Mouse (Mus musculus): ENCODE results near the gene Rab5b. TPM values are rescaled to one million over a fixed set of nuclear protein-coding genes. Genes with fewer than 3 reads are reported as not detected.
"Not testable (repeated sequence)": the region's sequence is repeated elsewhere in the genome, so short reads cannot be mapped to it uniquely, and the experiment has no call there.

Rab5b gene
- total and polyA plus RNA-seq, 2 experiments from 2014 or later: 51.2 to 75.3 TPM

- Histone ChIP-seq H3K27me3 (ENCODE audit: control insufficient read depth, insufficient read depth, low read length) (no peaks in the 10 kb centered on the region), H3K9me3 (replicated peaks; ENCODE audit: control insufficient read depth, low read length) (no peaks in the 10 kb centered on the region), H3K36me3 (replicated peaks; ENCODE audit: control insufficient read depth, insufficient read depth, low read length) (no peaks in the 10 kb centered on the region), H3K4me3 (ENCODE audit: low read depth, low read length) (peak overlapping the region; percentile 68), H3K27ac (ENCODE audit: low read depth) (no peak overlapping the region), H3K4me1 (ENCODE audit: control insufficient read depth, insufficient read depth) (peaks cover 22% of the 10 kb centered on the region), H3K4me2 (ENCODE audit: low read depth, low read length) (peak overlapping the region; percentile 88), H3K9ac (replicated peaks; ENCODE audit: low read depth, low read length) (peak overlapping the region; percentile 71)
- 21% methylated on average over 4 of the region's 4 CpGs for WGBS
- DNase-seq (ENCODE audit: low spot score): no peak
- ATAC-seq (ENCODE audit: insufficient read depth, low read depth): no peak
- TF ChIP-seq CTCF (IDR thresholded peaks at IDR 0.05; ENCODE audit: low read depth) (no peak), EP300 (IDR thresholded peaks at IDR 0.05; ENCODE audit: low read depth) (no peak)
These were observed 46.6 kb upstream of the Rab5b start for GRCm38 (mm10) chr10:128742616-128743015.

DNA sequence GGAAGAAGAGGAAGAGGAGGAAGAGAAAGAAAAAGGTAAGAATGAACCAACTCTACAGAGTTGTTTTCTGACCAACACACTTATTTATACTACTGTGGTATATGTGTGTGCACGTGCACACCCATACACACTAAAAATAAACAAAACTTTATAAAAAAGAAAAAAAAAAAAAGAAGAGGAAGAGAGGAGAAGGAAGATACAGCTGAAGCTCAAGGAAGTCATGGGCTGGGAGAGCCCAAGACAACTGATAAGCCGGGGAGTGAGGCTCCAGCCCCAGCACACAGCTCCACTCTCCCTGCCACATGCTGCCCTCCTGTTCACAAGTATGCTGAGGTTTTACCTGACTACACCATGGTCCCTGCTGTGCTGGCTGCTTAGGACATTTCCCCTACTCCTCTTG, 44.2 kb upstream of the Rab5b start:
- TF ChIP-seq EP300 (IDR thresholded peaks at IDR 0.05; ENCODE audit: low read depth) (no peak), CTCF (IDR thresholded peaks at IDR 0.05; ENCODE audit: low read depth) (no peak)
- no peaks in the 10 kb centered on the region for H3K27me3 ChIP-seq (ENCODE audit: control insufficient read depth, insufficient read depth, low read length)
- no peak overlapping the region for H3K9ac ChIP-seq (replicated peaks; ENCODE audit: low read depth, low read length)
- no peak for DNase-seq (ENCODE audit: low spot score)
- H3K27ac ChIP-seq (ENCODE audit: low read depth): no peak overlapping the region
- H3K4me2 ChIP-seq (ENCODE audit: low read depth, low read length): no peak overlapping the region
- 40% methylated on average over 2 of the region's 2 CpGs for WGBS
- H3K36me3 ChIP-seq (replicated peaks; ENCODE audit: control insufficient read depth, insufficient read depth, low read length): 0 out of 2 replicates have a peak, but pooled peaks cover 8% of the 10 kb centered on the region
- no peak for ATAC-seq (ENCODE audit: insufficient read depth, low read depth)
- H3K4me3 ChIP-seq (ENCODE audit: low read depth, low read length): no peak overlapping the region
- H3K9me3 ChIP-seq (replicated peaks; ENCODE audit: control insufficient read depth, low read length): no peaks in the 10 kb centered on the region
- peaks cover 21% of the 10 kb centered on the region for H3K4me1 ChIP-seq (ENCODE audit: control insufficient read depth, insufficient read depth)

DNA sequence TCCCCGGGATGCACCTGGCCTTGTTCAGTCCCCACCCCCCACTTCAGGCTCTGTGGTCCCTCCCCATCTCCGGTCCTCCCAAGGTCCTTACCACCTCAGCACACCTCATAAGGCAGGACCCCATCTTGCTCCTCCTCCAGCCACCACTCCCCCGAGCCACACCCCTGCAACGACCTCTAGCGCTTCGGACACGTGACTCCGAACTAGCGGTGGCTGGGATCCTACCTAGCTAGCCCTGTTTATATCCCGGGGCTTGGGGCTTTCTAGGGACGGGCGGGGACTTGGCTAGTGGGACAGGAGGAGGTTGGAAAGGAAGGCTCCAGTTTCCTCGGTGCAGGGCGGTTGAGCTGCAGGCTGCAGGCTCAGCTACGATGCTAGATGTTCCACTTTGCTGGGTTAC, 41.4 kb upstream of the Rab5b start:
- peak; percentile 36; the same call in 1 of the 2 replicates for ATAC-seq (ENCODE audit: insufficient read depth, low read depth)
- WGBS: 6% methylated on average over 15 of the region's 15 CpGs
- H3K9ac ChIP-seq (replicated peaks; ENCODE audit: low read depth, low read length): no peak overlapping the region
- peaks cover 4% of the 10 kb centered on the region; the same call in 1 of the 2 replicates for H3K4me1 ChIP-seq (ENCODE audit: control insufficient read depth, insufficient read depth)
- H3K27me3 ChIP-seq (ENCODE audit: control insufficient read depth, insufficient read depth, low read length): no peaks in the 10 kb centered on the region
- H3K27ac ChIP-seq (ENCODE audit: low read depth): no peak overlapping the region
- H3K9me3 ChIP-seq (replicated peaks; ENCODE audit: control insufficient read depth, low read length): no peaks in the 10 kb centered on the region
- H3K4me2 ChIP-seq (ENCODE audit: low read depth, low read length): peak overlapping the region; percentile 51; the same call in 1 of the 2 replicates
- H3K4me3 ChIP-seq (ENCODE audit: low read depth, low read length): no peak overlapping the region
- TF ChIP-seq EP300 (IDR thresholded peaks at IDR 0.05; ENCODE audit: low read depth) (no peak), CTCF (IDR thresholded peaks at IDR 0.05; ENCODE audit: low read depth) (no peak)
- DNase-seq (ENCODE audit: low spot score): no peak
- H3K36me3 ChIP-seq (replicated peaks; ENCODE audit: control insufficient read depth, insufficient read depth, low read length): peaks cover 21% of the 10 kb centered on the region; the same call in 1 of the 2 replicates

DNA sequence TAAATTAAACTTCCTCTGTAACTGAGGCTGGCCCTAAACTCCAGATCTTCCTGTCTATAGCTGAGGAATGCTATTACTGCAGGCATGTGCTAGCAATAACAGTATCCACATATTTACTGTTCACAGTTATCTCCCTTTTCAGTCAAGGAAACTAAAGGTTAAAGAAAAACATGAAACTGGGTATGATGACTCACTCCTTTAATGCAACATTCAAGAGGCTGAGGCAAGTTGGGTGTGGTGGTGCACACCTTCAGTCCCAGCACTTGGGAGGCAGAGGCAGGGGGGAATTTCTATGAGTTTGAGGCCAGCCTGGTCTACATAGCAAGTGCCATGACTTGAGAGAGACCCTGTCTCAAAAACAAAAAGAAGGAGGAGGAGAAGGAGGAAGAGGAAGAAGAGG, 35.9 kb upstream of the Rab5b start:
- Histone ChIP-seq H3K9ac (replicated peaks; ENCODE audit: low read depth, low read length) (no peak overlapping the region), H3K27me3 (ENCODE audit: control insufficient read depth, insufficient read depth, low read length) (no peaks in the 10 kb centered on the region), H3K4me1 (ENCODE audit: control insufficient read depth, insufficient read depth) (no peaks in the 10 kb centered on the region), H3K27ac (ENCODE audit: low read depth) (no peak overlapping the region), H3K36me3 (replicated peaks; ENCODE audit: control insufficient read depth, insufficient read depth, low read length) (peaks cover 40% of the 10 kb centered on the region), H3K4me2 (ENCODE audit: low read depth, low read length) (no peak overlapping the region), H3K9me3 (replicated peaks; ENCODE audit: control insufficient read depth, low read length) (no peaks in the 10 kb centered on the region), H3K4me3 (ENCODE audit: low read depth, low read length) (no peak overlapping the region)
- DNase-seq (ENCODE audit: low spot score) (no peak), ATAC-seq (ENCODE audit: insufficient read depth, low read depth) (no peak)
- no peak for TF ChIP-seq CTCF (IDR thresholded peaks at IDR 0.05; ENCODE audit: low read depth)
- TF ChIP-seq EP300 (IDR thresholded peaks at IDR 0.05; ENCODE audit: low read depth): no peak

GRCm38 (mm10) chr10:128731002-128731433, 35.0 kb upstream of the Rab5b start:
- 17% methylated on average over 10 of the region's 10 CpGs for WGBS
- Histone ChIP-seq H3K9ac (replicated peaks; ENCODE audit: low read depth, low read length) (no peak overlapping the region; the same call in 1 of the 2 replicates), H3K4me2 (ENCODE audit: low read depth, low read length) (peak overlapping the region; percentile 20; the same call in 1 of the 2 replicates), H3K27ac (ENCODE audit: low read depth) (no peak overlapping the region), H3K36me3 (replicated peaks; ENCODE audit: control insufficient read depth, insufficient read depth, low read length) (peaks cover 37% of the 10 kb centered on the region), H3K4me1 (ENCODE audit: control insufficient read depth, insufficient read depth) (no peaks in the 10 kb centered on the region), H3K27me3 (ENCODE audit: control insufficient read depth, insufficient read depth, low read length) (no peaks in the 10 kb centered on the region), H3K9me3 (replicated peaks; ENCODE audit: control insufficient read depth, low read length) (no peaks in the 10 kb centered on the region), H3K4me3 (ENCODE audit: low read depth, low read length) (no peak overlapping the region)
- peak; percentile 55; the same call in 1 of the 2 replicates for ATAC-seq (ENCODE audit: insufficient read depth, low read depth)
- TF ChIP-seq EP300 (IDR thresholded peaks at IDR 0.05; ENCODE audit: low read depth) (no peak), CTCF (IDR thresholded peaks at IDR 0.05; ENCODE audit: low read depth) (peak; percentile 84)
- peak; percentile 59 for DNase-seq (ENCODE audit: low spot score)

- ATAC-seq (ENCODE audit: insufficient read depth, low read depth): no peak
- Histone ChIP-seq H3K36me3 (replicated peaks; ENCODE audit: control insufficient read depth, insufficient read depth, low read length) (peaks cover 23% of the 10 kb centered on the region), H3K9ac (replicated peaks; ENCODE audit: low read depth, low read length) (no peak overlapping the region), H3K27me3 (ENCODE audit: control insufficient read depth, insufficient read depth, low read length) (no peaks in the 10 kb centered on the region), H3K4me3 (ENCODE audit: low read depth, low read length) (no peak overlapping the region), H3K27ac (ENCODE audit: low read depth) (no peak overlapping the region), H3K9me3 (replicated peaks; ENCODE audit: control insufficient read depth, low read length) (no peaks in the 10 kb centered on the region), H3K4me1 (ENCODE audit: control insufficient read depth, insufficient read depth) (no peaks in the 10 kb centered on the region), H3K4me2 (ENCODE audit: low read depth, low read length) (no peak overlapping the region)
- no peak for DNase-seq (ENCODE audit: low spot score)
- TF ChIP-seq CTCF (IDR thresholded peaks at IDR 0.05; ENCODE audit: low read depth) (no peak), EP300 (IDR thresholded peaks at IDR 0.05; ENCODE audit: low read depth) (no peak)
- 73% methylated on average over 5 of the region's 5 CpGs for WGBS
These were observed 32.0 kb upstream of the Rab5b start for GRCm38 (mm10) chr10:128728059-128728458.

GRCm38 (mm10) chr10:128725466-128725865, 29.4 kb upstream of the Rab5b start:
- not testable (repeated sequence) for H3K27ac ChIP-seq (ENCODE audit: low read depth); ATAC-seq (ENCODE audit: insufficient read depth, low read depth); H3K9me3 ChIP-seq (replicated peaks; ENCODE audit: control insufficient read depth, low read length); H3K4me2 ChIP-seq (ENCODE audit: low read depth, low read length); H3K9ac ChIP-seq (replicated peaks; ENCODE audit: low read depth, low read length); H3K27me3 ChIP-seq (ENCODE audit: control insufficient read depth, insufficient read depth, low read length); H3K4me3 ChIP-seq (ENCODE audit: low read depth, low read length); DNase-seq (ENCODE audit: low spot score); H3K4me1 ChIP-seq (ENCODE audit: control insufficient read depth, insufficient read depth)
- WGBS: 78% methylated on average over 3 of the region's 4 CpGs
- H3K36me3 ChIP-seq (replicated peaks; ENCODE audit: control insufficient read depth, insufficient read depth, low read length): peaks cover 19% of the 10 kb centered on the region
